Mouse (Mus musculus) C2C12 (cell line): ENCODE measurements at regions not wholly inside any gene's neighbourhood (a gene's known extent, or its start where the extent isn't known, plus 50 kb on each side); places are given as distances from the start of the nearest gene placed in this dataset.

Experiments used
- CEBPB ChIP-seq: IDR thresholded peaks from one replicate; pipeline ENCODE4 v1.6.1; 2011; ENCODE audit warnings: low read depth, mild to moderate bottlenecking, control low read depth, moderate library complexity
- CTCF ChIP-seq: IDR thresholded peaks from one replicate; pipeline ENCODE4 v1.5.1; 2011; ENCODE audit not compliant: control insufficient read depth, insufficient read depth, insufficient read length
- MYOD1 ChIP-seq: IDR thresholded peaks from one replicate; pipeline ENCODE4 v1.6.1; 2011; ENCODE audit warnings: low read depth; ENCODE audit not compliant: control insufficient read depth, insufficient read length
- USF1 ChIP-seq: IDR thresholded peaks from one replicate; pipeline ENCODE4 v1.6.1; 2011; ENCODE audit warnings: low read depth, mild to moderate bottlenecking, control low read depth, moderate library complexity

GRCm38 (mm10) chr13:99099794-99100429 lies 84.7 kb upstream of the Zfp366 start:
- TF ChIP-seq CTCF = no peak
- TF ChIP-seq MYOD1 = no peak
- TF ChIP-seq USF1 = no peak
- no peak for TF ChIP-seq CEBPB
